Mouse (Mus musculus) fibroblast of lung, adult 2 months (primary cell): ENCODE measurements around the gene Ap2a2.
A peak's percentile ranks its signal among the peaks of the same experiment; 100 is the strongest.

ENCODE experiments used
- DNase-seq: peaks from one replicate; pipeline ENCODE4 v3.0.0-alpha.2; 2011; ENCODE audit warnings: low read depth

Ap2a2 gene

GRCm38 (mm10) chr7:141561682-141562391 is at the start of gene Ap2a2:
Gene Ap2a2, plus strand, starts transcription at chr7:141562173.
- peak; percentile 84 for DNase-seq

GRCm38 (mm10) chr7:141517638-141518037 is 44.3 kb upstream of the Ap2a2 start:
- DNase-seq = no peak

GRCm38 (mm10) chr7:141518296-141518695 is 43.7 kb upstream of the Ap2a2 start:
- no peak for DNase-seq

- no peak for DNase-seq
These were observed 43.0 kb upstream of the Ap2a2 start for GRCm38 (mm10) chr7:141518926-141519325.

GRCm38 (mm10) chr7:141519795-141520194 is 42.2 kb upstream of the Ap2a2 start:
- no peak for DNase-seq

- no peak for DNase-seq
These were observed 39.0 kb upstream of the Ap2a2 start for GRCm38 (mm10) chr7:141523007-141523406.

- peak; percentile 39 for DNase-seq
These were observed 37.7 kb upstream of the Ap2a2 start for GRCm38 (mm10) chr7:141524271-141524670.

- peak; percentile 52 for DNase-seq
These were observed 37.0 kb upstream of the Ap2a2 start for GRCm38 (mm10) chr7:141524760-141525579.

GRCm38 (mm10) chr7:141525580-141525925 is 36.4 kb upstream of the Ap2a2 start:
- DNase-seq = no peak

- DNase-seq = no peak
These were observed 26.4 kb upstream of the Ap2a2 start for GRCm38 (mm10) chr7:141535570-141535969.

GRCm38 (mm10) chr7:141538852-141539555 is 23.0 kb upstream of the Ap2a2 start:
- no peak for DNase-seq

- peak; percentile 95 for DNase-seq
These were observed 22.2 kb upstream of the Ap2a2 start, which contains the start of gene Chid1 for GRCm38 (mm10) chr7:141539556-141540311. Gene Chid1, minus strand, starts transcription at chr7:141539857.

GRCm38 (mm10) chr7:141540312-141541081 is 21.5 kb upstream of the Ap2a2 start:
- DNase-seq = peak; percentile 90

GRCm38 (mm10) chr7:141541681-141542080 is 20.3 kb upstream of the Ap2a2 start:
- DNase-seq = peak; percentile 58

- DNase-seq = no peak
These were observed 19.4 kb upstream of the Ap2a2 start for GRCm38 (mm10) chr7:141542588-141542987.

GRCm38 (mm10) chr7:141544654-141545053 is 17.3 kb upstream of the Ap2a2 start:
- no peak for DNase-seq

- DNase-seq = no peak
These were observed 12.4 kb upstream of the Ap2a2 start for GRCm38 (mm10) chr7:141549432-141550061.

- DNase-seq = no peak
These were observed 11.5 kb upstream of the Ap2a2 start for GRCm38 (mm10) chr7:141550464-141550863.

- DNase-seq = no peak
These were observed 3.6 kb upstream of the Ap2a2 start for GRCm38 (mm10) chr7:141558329-141558776.

GRCm38 (mm10) chr7:141558946-141559345 is 3.0 kb upstream of the Ap2a2 start:
- DNase-seq = no peak
